Mouse (Mus musculus): ENCODE results near the gene 1810055G02Rik. TPM values are rescaled to one million over a fixed set of nuclear protein-coding genes. Genes with fewer than 3 reads are reported as not detected.

The 1810055G02Rik gene
- total and polyA plus RNA-seq, 2 experiments from 2014 or later: 29.4 to 31.8 TPM

- Histone ChIP-seq H3K9ac (replicated peaks; ENCODE audit: low read length, poor library complexity, severe bottlenecking) (no peak overlapping the region), H3K27ac (ENCODE audit: low read depth, low read length) (no peak overlapping the region), H3K4me2 (ENCODE audit: low read depth, low read length, poor library complexity, severe bottlenecking) (no peak overlapping the region), H3K4me3 (ENCODE audit: low read depth, low read length) (no peak overlapping the region), H3K4me1 (ENCODE audit: insufficient read depth, low read length) (0 out of 2 replicates have a peak, but pooled peaks cover 2% of the 10 kb centered on the region), H3K27me3 (ENCODE audit: insufficient read depth, low read length) (no peaks in the 10 kb centered on the region), H3K9me3 (ENCODE audit: low read length) (no peaks in the 10 kb centered on the region), H3K36me3 (ENCODE audit: insufficient read depth, low read length) (no peaks in the 10 kb centered on the region)
- DNase-seq (ENCODE audit: low spot score) (no peak), ATAC-seq (ENCODE audit: low FRiP score) (no peak)
- no peak for TF ChIP-seq CTCF (IDR thresholded peaks at IDR 0.05)
- WGBS: 75% methylated on average over 10 of the region's 10 CpGs
Observed at GRCm38 (mm10) chr19:3668551-3668950, 39.5 kb upstream of the 1810055G02Rik start.

- no peak for ATAC-seq (ENCODE audit: low FRiP score)
- no peaks in the 10 kb centered on the region for H3K27me3 ChIP-seq (ENCODE audit: insufficient read depth, low read length)
Observed at GRCm38 (mm10) chr19:3669100-3669499, 39.0 kb upstream of the 1810055G02Rik start.

GRCm38 (mm10) chr19:3673149-3673548 lies 34.9 kb upstream of the 1810055G02Rik start:
- Histone ChIP-seq H3K4me1 (ENCODE audit: insufficient read depth, low read length) (no peaks in the 10 kb centered on the region), H3K36me3 (ENCODE audit: insufficient read depth, low read length) (no peaks in the 10 kb centered on the region), H3K4me3 (ENCODE audit: low read depth, low read length) (no peak overlapping the region), H3K9me3 (ENCODE audit: low read length) (no peaks in the 10 kb centered on the region), H3K27ac (ENCODE audit: low read depth, low read length) (no peak overlapping the region), H3K4me2 (ENCODE audit: low read depth, low read length, poor library complexity, severe bottlenecking) (no peak overlapping the region), H3K9ac (replicated peaks; ENCODE audit: low read length, poor library complexity, severe bottlenecking) (no peak overlapping the region), H3K27me3 (ENCODE audit: insufficient read depth, low read length) (no peaks in the 10 kb centered on the region)
- TF ChIP-seq CTCF (IDR thresholded peaks at IDR 0.05): peak; percentile 42
- DNase-seq (ENCODE audit: low spot score) (no peak), ATAC-seq (ENCODE audit: low FRiP score) (no peak)
- 97% methylated on average over 2 of the region's 2 CpGs for WGBS

More at GRCm38 (mm10) chr19:3669100-3669499, 39.0 kb upstream of the 1810055G02Rik start:
- Histone ChIP-seq H3K36me3 (ENCODE audit: insufficient read depth, low read length) (no peaks in the 10 kb centered on the region), H3K4me2 (ENCODE audit: low read depth, low read length, poor library complexity, severe bottlenecking) (no peak overlapping the region), H3K9me3 (ENCODE audit: low read length) (no peaks in the 10 kb centered on the region), H3K4me1 (ENCODE audit: insufficient read depth, low read length) (0 out of 2 replicates have a peak, but pooled peaks cover 2% of the 10 kb centered on the region), H3K9ac (replicated peaks; ENCODE audit: low read length, poor library complexity, severe bottlenecking) (no peak overlapping the region), H3K4me3 (ENCODE audit: low read depth, low read length) (no peak overlapping the region), H3K27ac (ENCODE audit: low read depth, low read length) (no peak overlapping the region)
- DNase-seq (ENCODE audit: low spot score): no peak
- 52% methylated on average over 13 of the region's 13 CpGs for WGBS
- no peak for TF ChIP-seq CTCF (IDR thresholded peaks at IDR 0.05)

- Histone ChIP-seq H3K9me3 (ENCODE audit: low read length) (no peaks in the 10 kb centered on the region), H3K4me1 (ENCODE audit: insufficient read depth, low read length) (no peaks in the 10 kb centered on the region), H3K4me2 (ENCODE audit: low read depth, low read length, poor library complexity, severe bottlenecking) (no peak overlapping the region), H3K9ac (replicated peaks; ENCODE audit: low read length, poor library complexity, severe bottlenecking) (no peak overlapping the region), H3K36me3 (ENCODE audit: insufficient read depth, low read length) (no peaks in the 10 kb centered on the region), H3K27ac (ENCODE audit: low read depth, low read length) (no peak overlapping the region), H3K27me3 (ENCODE audit: insufficient read depth, low read length) (no peaks in the 10 kb centered on the region), H3K4me3 (ENCODE audit: low read depth, low read length) (no peak overlapping the region)
- no peak for DNase-seq (ENCODE audit: low spot score)
- no peak for TF ChIP-seq CTCF (IDR thresholded peaks at IDR 0.05)
- no peak for ATAC-seq (ENCODE audit: low FRiP score)
- 88% methylated on average over 8 of the region's 8 CpGs for WGBS
Observed at GRCm38 (mm10) chr19:3674122-3674855, 33.8 kb upstream of the 1810055G02Rik start.

DNA sequence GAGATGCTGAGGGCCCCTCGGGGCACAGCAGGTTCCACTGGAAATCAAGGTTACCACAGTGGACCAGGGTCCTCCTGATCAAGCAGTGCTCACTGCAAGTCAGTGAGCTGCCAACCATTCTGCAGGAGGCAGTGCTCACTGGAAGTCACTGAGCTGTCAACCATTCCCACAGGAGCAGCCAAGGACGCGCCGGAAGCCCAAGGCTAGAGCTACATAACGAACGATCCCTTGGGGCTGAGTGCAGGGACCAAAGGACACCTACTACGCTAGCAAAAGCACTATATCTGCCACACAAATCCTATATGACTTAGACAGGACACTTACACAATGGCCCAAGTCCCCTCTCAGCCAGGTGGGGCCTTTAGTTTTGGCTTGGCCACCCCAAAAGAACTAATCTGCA lies 27.4 kb upstream of the 1810055G02Rik start:
- DNase-seq (ENCODE audit: low spot score) (no peak), ATAC-seq (ENCODE audit: low FRiP score) (no peak)
- WGBS: 68% methylated on average over 7 of the region's 7 CpGs
- Histone ChIP-seq H3K36me3 (ENCODE audit: insufficient read depth, low read length) (no peaks in the 10 kb centered on the region), H3K9me3 (ENCODE audit: low read length) (no peaks in the 10 kb centered on the region), H3K4me2 (ENCODE audit: low read depth, low read length, poor library complexity, severe bottlenecking) (no peak overlapping the region), H3K27ac (ENCODE audit: low read depth, low read length) (no peak overlapping the region), H3K4me1 (ENCODE audit: insufficient read depth, low read length) (0 out of 2 replicates have a peak, but pooled peaks cover 3% of the 10 kb centered on the region), H3K27me3 (ENCODE audit: insufficient read depth, low read length) (no peaks in the 10 kb centered on the region), H3K9ac (replicated peaks; ENCODE audit: low read length, poor library complexity, severe bottlenecking) (no peak overlapping the region), H3K4me3 (ENCODE audit: low read depth, low read length) (no peak overlapping the region)
- TF ChIP-seq CTCF (IDR thresholded peaks at IDR 0.05): no peak

- 33% methylated on average over 13 of the region's 13 CpGs for WGBS
- DNase-seq (ENCODE audit: low spot score): peak; percentile 71
Observed at GRCm38 (mm10) chr19:3681310-3681934, 26.7 kb upstream of the 1810055G02Rik start.

More at GRCm38 (mm10) chr19:3681310-3681934, 26.7 kb upstream of the 1810055G02Rik start:
- Histone ChIP-seq H3K4me2 (ENCODE audit: low read depth, low read length, poor library complexity, severe bottlenecking) (no peak overlapping the region), H3K9ac (replicated peaks; ENCODE audit: low read length, poor library complexity, severe bottlenecking) (no peak overlapping the region), H3K27me3 (ENCODE audit: insufficient read depth, low read length) (no peaks in the 10 kb centered on the region), H3K9me3 (ENCODE audit: low read length) (no peaks in the 10 kb centered on the region), H3K36me3 (ENCODE audit: insufficient read depth, low read length) (no peaks in the 10 kb centered on the region), H3K4me3 (ENCODE audit: low read depth, low read length) (no peak overlapping the region), H3K27ac (ENCODE audit: low read depth, low read length) (0 out of 2 replicates have a peak overlapping the region, but pooled peaks have one; percentile 18), H3K4me1 (ENCODE audit: insufficient read depth, low read length) (0 out of 2 replicates have a peak, but pooled peaks cover 6% of the 10 kb centered on the region)
- no peak for ATAC-seq (ENCODE audit: low FRiP score)
- no peak for TF ChIP-seq CTCF (IDR thresholded peaks at IDR 0.05)
